Mouse (Mus musculus) heart, embryonic 10.5 days (tissue): ENCODE measurements around the gene Olfr586. TPM values are rescaled to one million over a fixed set of nuclear protein-coding genes. Genes with fewer than 3 reads are reported as not detected.
A peak's percentile ranks its signal among the peaks of the same experiment; 100 is the strongest.

Source experiments
- DNase-seq: peaks from one replicate; pipeline ENCODE4 v3.0.0-alpha.2; 2017; ENCODE audit warnings: low spot score
- H3K27ac ChIP-seq: fragments of 300-500 bp; sonication (generic); 2 replicates; pipeline ENCODE4 v1.5.1; 2016; ENCODE audit warnings: mild to moderate bottlenecking
- H3K27me3 ChIP-seq: fragments of 300-500 bp; sonication (generic); 2 replicates; pipeline ENCODE4 v1.6.1; 2016; ENCODE audit warnings: mild to moderate bottlenecking; ENCODE audit not compliant: poor library complexity, insufficient read depth, severe bottlenecking
- H3K36me3 ChIP-seq: fragments of 300-500 bp; sonication (generic); 2 replicates; pipeline ENCODE4 v1.6.1; 2016; ENCODE audit warnings: mild to moderate bottlenecking, moderate library complexity
- H3K4me1 ChIP-seq: fragments of 300-500 bp; sonication (generic); 2 replicates; pipeline ENCODE4 v1.6.1; 2016; ENCODE audit warnings: mild to moderate bottlenecking
- H3K4me3 ChIP-seq: fragments of 300-500 bp; sonication (generic); 2 replicates; pipeline ENCODE4 v1.5.1; 2016; ENCODE audit warnings: mild to moderate bottlenecking, moderate library complexity
- H3K9me3 ChIP-seq: fragments of 300-500 bp; sonication (generic); 2 replicates; pipeline ENCODE4 v1.6.1; 2016; ENCODE audit warnings: mild to moderate bottlenecking, moderate library complexity
- WGBS: fragments of 180-500 bp; shearing (Covaris S2); methylation state at CpG from one replicate; pipeline ENCODE4 v1.1.7; 2016; 5-methylcytosine and 5-hydroxymethylcytosine counted together
- polyA plus RNA-seq: library from polyadenylated mRNA; unstranded; fragments of >200 nt; fragmentation: Nextera tagmentation; extraction: Ambion mirVana; gene quantifications from 2 replicates; pipeline ENCODE4 v1.2.1, GENCODE M21; 2016

Gene Olfr586
- not detected in 2 replicates for polyA plus RNA-seq

GRCm38 (mm10) chr7:103125538-103125937 is at the start of gene Olfr586:
Gene Olfr586 (minus strand): TSS chr7:103125638.
- Histone ChIP-seq H3K9me3 (no peaks in the 10 kb centered on the region), H3K36me3 (no peaks in the 10 kb centered on the region), H3K27me3 (no peaks in the 10 kb centered on the region), H3K4me3 (no peak within 1 kb of the TSS), H3K4me1 (no peaks in the 10 kb centered on the region), H3K27ac (no peak within 1 kb of the TSS)
- 82% methylated on average over 3 of the region's 3 CpGs for WGBS
- no peak for DNase-seq

DNA sequence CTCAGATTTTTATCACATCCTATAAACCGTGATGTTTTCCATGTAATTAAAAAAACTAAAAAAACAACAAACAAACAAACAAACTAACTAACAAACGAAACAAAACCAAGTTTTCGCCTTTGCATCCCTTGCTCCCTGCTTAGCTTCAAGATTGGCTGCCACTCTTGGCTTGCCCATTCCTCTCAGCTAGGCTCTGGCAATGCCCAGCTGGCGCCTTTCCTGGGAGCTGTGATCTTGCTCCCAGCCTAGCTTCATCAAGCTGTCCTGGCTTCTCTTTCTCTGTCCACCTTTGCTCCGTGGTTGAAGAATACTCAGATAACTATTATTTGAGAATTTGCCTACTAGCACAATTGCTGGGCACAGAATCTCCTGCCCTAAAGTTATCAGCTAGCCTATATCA is 44.3 kb upstream of the Olfr586 start:
- no peak for DNase-seq
- H3K36me3 ChIP-seq = no peaks in the 10 kb centered on the region
- H3K4me3 ChIP-seq = no peak overlapping the region
- H3K9me3 ChIP-seq = no peaks in the 10 kb centered on the region
- no peaks in the 10 kb centered on the region for H3K4me1 ChIP-seq
- no peak overlapping the region for H3K27ac ChIP-seq
- 73% methylated on average over 5 of the region's 5 CpGs for WGBS
- no peaks in the 10 kb centered on the region for H3K27me3 ChIP-seq

- Histone ChIP-seq H3K36me3 (no peaks in the 10 kb centered on the region), H3K27me3 (no peaks in the 10 kb centered on the region), H3K9me3 (no peaks in the 10 kb centered on the region), H3K4me3 (no peak within 1 kb of the TSS), H3K4me1 (no peaks in the 10 kb centered on the region), H3K27ac (no peak within 1 kb of the TSS)
- no peak for DNase-seq
- 55% methylated on average over 2 of the region's 2 CpGs for WGBS
Measured at GRCm38 (mm10) chr7:103156256-103156655, 30.8 kb upstream of the Olfr586 start, which contains the start of gene Olfr589. Gene Olfr589 (minus strand): TSS chr7:103156356.

DNA sequence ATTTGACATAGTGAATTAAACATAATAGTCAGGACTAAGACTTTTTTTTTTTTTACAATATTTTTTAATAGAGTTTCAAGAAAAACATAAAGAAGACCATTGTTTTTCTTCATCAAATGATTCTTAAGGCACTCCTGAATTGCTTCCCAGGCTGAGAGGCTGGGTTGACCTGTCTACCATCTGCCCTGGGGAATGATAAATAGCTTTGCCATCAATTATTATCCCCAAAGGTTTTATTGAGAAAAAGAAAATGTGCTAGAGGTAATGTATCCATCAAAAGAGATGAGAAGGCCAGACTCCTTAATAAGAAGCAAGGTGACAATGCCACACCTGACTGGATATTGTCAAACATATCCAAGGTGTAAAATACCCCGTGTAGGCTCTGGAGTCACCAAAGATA is 15.1 kb upstream of the Olfr586 start, which contains the start of gene Olfr588-ps1:
Gene Olfr588-ps1 (plus strand): TSS at position 301 of the 400 bp plus-strand sequence.
- no peak within 1 kb of the TSS for H3K4me3 ChIP-seq
- no peaks in the 10 kb centered on the region for H3K9me3 ChIP-seq
- H3K27me3 ChIP-seq = no peaks in the 10 kb centered on the region
- 80% methylated on average over 1 of the region's 1 CpGs for WGBS
- H3K36me3 ChIP-seq = no peaks in the 10 kb centered on the region
- H3K4me1 ChIP-seq = no peaks in the 10 kb centered on the region
- DNase-seq = no peak
- no peak within 1 kb of the TSS for H3K27ac ChIP-seq

DNA sequence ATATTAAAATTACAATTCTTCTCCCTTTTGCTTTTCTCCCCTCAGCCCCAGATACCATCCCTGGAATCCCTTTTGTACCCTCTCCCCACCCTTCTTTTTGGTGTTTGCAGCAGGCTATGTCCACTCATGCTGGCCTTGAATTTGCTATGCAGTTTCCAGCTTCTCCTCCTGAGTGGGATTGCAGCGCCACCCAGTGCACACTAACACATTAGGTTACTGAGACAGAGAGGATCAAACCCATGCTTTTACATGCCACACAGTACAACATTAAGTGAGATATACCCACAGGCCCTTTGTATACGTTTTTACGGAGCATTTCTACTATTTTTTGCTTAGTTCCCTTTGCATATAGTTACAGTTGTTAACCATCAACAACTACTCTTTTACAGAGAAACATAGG is 6.0 kb downstream of the Olfr586 start:
- Histone ChIP-seq H3K27me3 (no peaks in the 10 kb centered on the region), H3K4me1 (no peaks in the 10 kb centered on the region), H3K27ac (no peak overlapping the region), H3K4me3 (no peak overlapping the region), H3K9me3 (no peaks in the 10 kb centered on the region), H3K36me3 (no peaks in the 10 kb centered on the region)
- 38% methylated on average over 3 of the region's 3 CpGs for WGBS
- peak; percentile 75 for DNase-seq

DNA sequence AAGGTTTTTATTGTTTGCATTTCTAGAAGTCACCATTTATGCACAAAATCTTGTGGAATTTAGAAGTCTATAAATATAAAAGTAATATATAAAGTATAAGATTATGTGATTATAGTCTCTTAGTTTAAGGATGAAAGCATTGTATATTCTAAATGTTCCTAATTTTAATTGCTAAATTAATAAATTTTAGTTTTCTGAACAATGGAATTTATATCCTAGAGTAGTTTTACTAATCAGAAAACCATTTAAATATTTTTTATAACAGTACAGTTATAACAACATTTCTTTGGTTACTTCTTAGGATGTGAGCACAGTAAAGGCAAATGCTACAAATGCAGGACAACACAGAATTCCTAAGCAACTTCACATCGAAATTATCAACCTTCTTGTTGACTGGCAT is 28.0 kb downstream of the Olfr586 start, which contains the start of gene Olfr585:
Gene Olfr585 (plus strand): TSS at position 301 of the 400 bp plus-strand sequence.
- Histone ChIP-seq H3K27ac (no peak within 1 kb of the TSS), H3K27me3 (no peaks in the 10 kb centered on the region), H3K4me1 (no peaks in the 10 kb centered on the region), H3K36me3 (no peaks in the 10 kb centered on the region), H3K9me3 (no peaks in the 10 kb centered on the region), H3K4me3 (no peak within 1 kb of the TSS)
- DNase-seq = no peak
- WGBS = 73% methylated on average over 1 of the region's 1 CpGs

DNA sequence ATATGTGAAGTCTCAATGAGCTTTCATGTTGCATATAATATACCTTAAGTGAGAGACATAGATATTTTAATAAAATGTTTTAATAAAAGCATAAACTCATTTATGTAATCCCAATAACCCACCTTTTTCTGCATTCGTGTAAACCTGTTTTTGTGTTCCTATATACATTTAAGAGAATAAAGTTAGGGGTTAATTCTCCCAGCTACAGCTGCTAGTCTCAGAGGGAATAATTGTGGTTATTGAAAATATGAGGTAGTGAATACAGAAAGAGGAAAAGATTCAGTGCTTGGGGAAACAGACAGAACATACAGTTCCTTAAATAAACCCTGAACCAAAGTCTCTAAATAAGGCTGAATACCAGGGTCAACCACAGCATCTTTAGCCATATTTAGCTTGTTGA is 43.9 kb downstream of the Olfr586 start, which contains the start of gene Olfr584:
Gene Olfr584 (plus strand): TSS at position 301 of the 400 bp plus-strand sequence.
- Histone ChIP-seq H3K9me3 (0 out of 2 replicates have a peak, but pooled peaks cover 5% of the 10 kb centered on the region), H3K36me3 (no peaks in the 10 kb centered on the region), H3K27me3 (no peaks in the 10 kb centered on the region), H3K4me1 (no peaks in the 10 kb centered on the region), H3K4me3 (no peak within 1 kb of the TSS), H3K27ac (no peak within 1 kb of the TSS)
- no peak for DNase-seq
- WGBS = 54% methylated on average over 1 of the region's 1 CpGs

Other genes with a start within 250 kb of the Olfr586 start
- gene Olfr568, start 248.5 kb downstream of the Olfr586 start, polyA plus RNA-seq = not detected in 2 replicates
- not detected in 2 replicates for gene Olfr569, start 234.8 kb downstream of the Olfr586 start, polyA plus RNA-seq
- not detected in 2 replicates for gene Olfr570, start 231.1 kb downstream of the Olfr586 start, polyA plus RNA-seq
- not detected in 2 replicates for gene Olfr571, start 208.1 kb downstream of the Olfr586 start, polyA plus RNA-seq
- not detected in 2 replicates for gene Olfr572, start 201.2 kb downstream of the Olfr586 start, polyA plus RNA-seq
- not detected in 2 replicates for gene Olfr573-ps1, start 183.1 kb downstream of the Olfr586 start, polyA plus RNA-seq
- not detected in 2 replicates for gene Olfr574, start 177.2 kb downstream of the Olfr586 start, polyA plus RNA-seq
- not detected in 2 replicates for gene Olfr575, start 166.9 kb downstream of the Olfr586 start, polyA plus RNA-seq
- not detected in 2 replicates for gene Olfr576, start 163.0 kb downstream of the Olfr586 start, polyA plus RNA-seq
- gene Olfr577, start 149.7 kb downstream of the Olfr586 start, polyA plus RNA-seq = not detected in 2 replicates
- gene Olfr578, start 136.3 kb downstream of the Olfr586 start, polyA plus RNA-seq = not detected in 2 replicates
- not detected in 2 replicates for gene Olfr582, start 87.6 kb downstream of the Olfr586 start, polyA plus RNA-seq
- not detected in 2 replicates for gene Olfr583, start 74.3 kb downstream of the Olfr586 start, polyA plus RNA-seq
- gene Olfr584, start 43.8 kb downstream of the Olfr586 start, polyA plus RNA-seq = not detected in 2 replicates
- not detected in 2 replicates for gene Olfr585, start 27.9 kb downstream of the Olfr586 start, polyA plus RNA-seq
- not detected in 2 replicates for gene Olfr588-ps1, start 15.2 kb upstream of the Olfr586 start, polyA plus RNA-seq
- gene Olfr589, start 30.7 kb upstream of the Olfr586 start, polyA plus RNA-seq = not detected in 2 replicates
- not detected in 2 replicates for gene Olfr591, start 52.7 kb upstream of the Olfr586 start, polyA plus RNA-seq
- not detected in 2 replicates for gene Olfr592, start 59.2 kb upstream of the Olfr586 start, polyA plus RNA-seq
- gene Olfr593, start 86.2 kb upstream of the Olfr586 start, polyA plus RNA-seq = not detected in 2 replicates
- gene Olfr594, start 91.4 kb upstream of the Olfr586 start, polyA plus RNA-seq = not detected in 2 replicates
- gene Usp17ld, start 126.9 kb upstream of the Olfr586 start, polyA plus RNA-seq = not detected in 2 replicates
- gene Olfr596, start 180.0 kb upstream of the Olfr586 start, polyA plus RNA-seq = not detected in 2 replicates
- gene Olfr597, start 190.7 kb upstream of the Olfr586 start, polyA plus RNA-seq = not detected in 2 replicates
- not detected in 2 replicates for gene Olfr598, start 197.9 kb upstream of the Olfr586 start, polyA plus RNA-seq
- not detected in 2 replicates for gene Olfr599, start 210.3 kb upstream of the Olfr586 start, polyA plus RNA-seq
- gene Olfr600, start 224.0 kb upstream of the Olfr586 start, polyA plus RNA-seq = not detected in 2 replicates
- gene Olfr601, start 237.0 kb upstream of the Olfr586 start, polyA plus RNA-seq = not detected in 2 replicates